Comparison of ENCODE assay signal across 20 mouse cellular contexts in genomic region chr7:92589986-92590385, GRCm38 (mm10).
"Had no signal": no experiment of that assay in that cellular context is flagged by ENCODE, and none has a peak within 500 bp of the region (broad histone marks: within the 10 kb centered on the region; RNA-seq: fewer than 3 reads in every experiment).

No protein-coding gene starts in this region.

- DNase-seq: layer of hippocampus, adult 9-11 months; liver, postnatal 0 days; lung, embryonic 14.5 days; right cerebral cortex, adult 18-20 months; right cerebral cortex, postnatal 14 days; right cerebral cortex, postnatal 4 days; thymus, adult 2 months; thymus, postnatal 14 days; thymus, postnatal 4 days had no signal

- H3K4me1 ChIP-seq: kidney, embryonic 15.5 days; limb, embryonic 15.5 days; midbrain, embryonic 12.5 days; midbrain, embryonic 15.5 days; neural tube, embryonic 12.5 days; neural tube, embryonic 15.5 days had no signal

- H3K36me3 ChIP-seq: kidney, embryonic 15.5 days; limb, embryonic 12.5 days; limb, embryonic 15.5 days; midbrain, embryonic 12.5 days; midbrain, embryonic 15.5 days; neural tube, embryonic 12.5 days; neural tube, embryonic 15.5 days had no signal

- H3K4me3 ChIP-seq: kidney, embryonic 15.5 days; layer of hippocampus, adult 2 months; limb, embryonic 12.5 days; limb, embryonic 15.5 days; midbrain, embryonic 12.5 days; midbrain, embryonic 15.5 days; neural tube, embryonic 12.5 days; neural tube, embryonic 15.5 days had no signal

- H3K27me3 ChIP-seq: kidney, embryonic 15.5 days; limb, embryonic 12.5 days; limb, embryonic 15.5 days; midbrain, embryonic 12.5 days; midbrain, embryonic 15.5 days; neural tube, embryonic 12.5 days; neural tube, embryonic 15.5 days had no signal

- H3K27ac ChIP-seq: kidney, embryonic 15.5 days; layer of hippocampus, adult 2 months; limb, embryonic 12.5 days; limb, embryonic 15.5 days; liver, embryonic 14.5 days; macrophage; midbrain, embryonic 12.5 days; midbrain, embryonic 15.5 days; neural tube, embryonic 12.5 days; neural tube, embryonic 15.5 days; stomach, postnatal 0 days had no signal
